Mouse (Mus musculus): ENCODE measurements around the gene Ice1.

The Ice1 gene

DNA sequence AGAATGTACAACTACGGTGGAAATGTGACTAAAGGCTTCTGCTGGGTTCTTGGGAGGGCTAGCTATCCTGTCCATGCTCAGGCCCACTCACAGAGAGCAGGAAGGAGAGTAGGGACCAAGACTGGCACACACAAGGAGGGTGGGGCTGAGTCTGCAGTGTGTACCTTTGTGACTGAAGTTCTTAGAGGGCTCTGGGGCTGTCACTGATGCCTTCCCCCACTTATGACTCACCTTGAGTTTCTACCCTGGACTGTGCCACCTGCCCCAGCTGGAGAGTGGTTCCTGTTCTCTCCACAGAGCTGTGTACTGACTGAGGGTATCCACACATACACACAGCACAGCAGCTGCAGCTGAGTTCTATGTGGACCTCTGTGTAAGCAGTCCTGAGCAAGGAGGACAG, 63.2 kb downstream of the Ice1 start:
- DNase-seq (ENCODE audit: low spot score in 2 of 2), result no peak

DNA sequence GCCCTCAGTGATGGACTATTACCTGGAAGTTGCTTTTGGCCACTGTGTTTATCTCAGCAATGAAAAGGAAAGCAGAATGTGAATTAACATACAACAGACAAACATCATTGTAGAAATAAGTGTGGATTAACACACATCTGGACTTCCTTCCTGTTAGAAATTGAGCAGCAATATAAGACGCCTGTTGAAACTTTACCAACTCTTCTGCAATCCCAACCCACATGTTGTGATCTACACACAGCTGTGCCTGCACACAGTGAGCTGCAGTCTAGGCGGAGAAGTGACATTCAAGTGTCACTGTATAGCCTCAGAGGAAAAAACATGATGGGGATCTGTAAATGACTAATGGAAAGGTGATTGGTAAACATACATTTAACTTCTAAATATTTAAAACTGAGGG, 69.5 kb downstream of the Ice1 start:
- DNase-seq (ENCODE audit: low spot score in 2 of 2), result no peak

DNA sequence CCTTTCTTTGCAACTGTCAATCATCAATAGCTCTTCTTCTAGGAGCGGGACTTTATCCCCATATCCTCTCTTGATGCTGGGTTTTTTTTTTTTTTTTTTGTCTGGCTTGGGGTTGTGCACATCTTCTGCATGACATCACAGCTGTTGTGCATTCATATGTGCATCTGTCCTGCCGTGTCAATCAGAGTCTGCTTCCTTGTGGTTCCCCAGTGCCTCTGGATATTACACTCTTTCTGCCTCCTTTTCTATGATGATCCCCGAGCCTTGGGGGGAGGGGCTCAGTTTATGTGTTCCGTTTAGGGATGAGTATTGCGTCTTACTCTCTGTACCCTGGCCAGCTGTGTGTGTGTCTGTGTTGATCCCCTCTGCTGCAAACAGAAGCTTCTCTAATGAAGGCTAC, 84.0 kb downstream of the Ice1 start:
- no peak for DNase-seq (ENCODE audit: low spot score in 2 of 2)

DNA sequence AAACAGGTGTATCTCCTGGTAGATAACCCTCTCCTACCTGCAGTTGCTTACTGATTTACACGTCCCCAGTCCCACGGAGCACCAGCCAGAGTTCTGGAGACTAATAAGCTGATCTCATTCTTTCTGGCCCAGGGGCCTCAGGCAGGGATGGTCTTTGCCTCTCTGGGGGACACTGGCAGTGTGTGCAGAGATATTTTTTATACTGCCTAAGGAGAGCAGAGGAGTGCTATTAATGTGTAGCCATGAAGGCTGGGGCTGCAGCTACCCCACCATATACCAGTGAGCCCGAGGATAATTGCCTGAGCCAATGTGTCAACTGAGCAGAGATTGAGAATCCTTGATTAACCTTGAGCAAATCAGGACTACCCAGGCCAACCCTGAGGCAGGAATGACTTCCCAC, 90.0 kb downstream of the Ice1 start:
- no peak for DNase-seq (ENCODE audit: low spot score in 2 of 2)

DNA sequence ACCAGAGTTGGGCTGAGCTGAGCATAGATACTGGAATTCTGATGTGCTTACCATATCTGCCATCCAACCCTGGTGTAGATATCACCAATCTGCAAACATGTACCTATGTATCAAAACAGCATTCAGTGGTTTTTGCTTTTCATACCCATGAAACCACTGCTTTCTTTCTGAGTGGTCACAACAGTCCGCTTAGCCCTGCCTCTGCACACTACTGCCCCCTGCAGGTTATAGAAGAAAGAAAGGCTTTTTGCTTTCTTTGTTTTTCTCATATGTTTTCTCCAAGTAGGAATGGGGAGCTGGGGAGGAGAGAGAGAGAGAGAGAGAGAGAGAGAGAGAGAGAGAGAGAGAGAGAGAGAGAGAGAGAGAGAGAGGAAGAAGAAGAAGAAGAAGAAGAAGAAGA, 92.2 kb downstream of the Ice1 start:
- no peak for DNase-seq (ENCODE audit: low spot score in 2 of 2)

DNA sequence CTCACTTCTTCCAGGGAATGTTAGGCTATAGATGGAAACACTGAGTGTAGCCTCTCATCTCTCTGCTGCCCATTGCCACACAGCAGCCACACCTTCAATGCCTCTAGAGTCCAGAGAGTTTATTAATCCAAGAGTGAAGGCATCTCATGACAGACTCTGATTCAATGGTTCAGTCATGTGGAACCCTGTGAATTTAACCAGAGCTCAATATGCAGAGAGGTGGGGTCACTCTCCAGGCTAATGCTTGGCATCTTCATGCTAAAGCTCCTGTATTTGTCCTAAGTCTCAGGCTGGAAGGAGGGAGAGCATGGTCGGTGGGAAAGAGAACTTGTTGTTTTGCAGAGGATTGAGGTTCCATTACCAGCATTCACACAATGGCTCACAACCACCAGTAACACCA, 97.6 kb downstream of the Ice1 start:
- no peak for DNase-seq (ENCODE audit: low spot score in 2 of 2)

DNA sequence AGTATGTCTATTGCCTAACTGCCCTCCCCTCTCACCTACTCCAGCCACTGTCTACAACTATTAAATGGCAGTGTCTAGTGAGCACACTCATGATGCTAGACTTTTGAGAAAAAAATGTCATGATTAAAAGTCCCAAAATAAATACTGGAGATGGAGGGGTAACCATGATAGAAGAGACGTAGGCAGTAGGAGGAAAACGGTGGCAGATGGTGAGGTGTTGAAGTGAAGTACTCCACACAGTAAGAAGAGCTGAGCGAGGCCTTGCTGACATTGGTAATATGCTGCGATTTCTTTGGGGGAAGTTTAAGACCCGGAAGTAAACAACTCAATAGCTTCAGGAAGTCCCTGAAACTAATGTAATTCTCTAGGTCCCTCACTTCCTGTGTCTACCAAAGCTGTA, 104.0 kb downstream of the Ice1 start:
- no peak for DNase-seq (ENCODE audit: low spot score in 2 of 2)

DNA sequence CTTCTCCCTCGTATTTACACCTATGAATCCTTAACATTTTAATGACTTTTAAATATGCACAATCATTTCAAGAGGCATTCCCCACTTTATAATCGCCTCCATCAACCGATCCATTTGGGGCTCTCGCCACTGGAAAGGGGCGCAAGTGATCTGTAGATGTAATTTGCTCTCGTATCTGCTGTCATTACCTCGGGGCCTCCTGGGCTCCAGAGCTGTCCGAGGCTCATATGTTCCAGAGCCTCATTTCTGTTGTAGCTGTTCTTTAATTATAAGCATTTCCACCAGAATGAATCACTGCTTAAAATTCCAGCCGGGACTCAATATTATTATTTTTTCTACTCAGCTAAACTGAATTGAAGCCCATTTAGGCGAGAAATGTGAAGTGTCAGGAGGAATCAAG, 104.7 kb downstream of the Ice1 start:
- DNase-seq (ENCODE audit: low spot score in 2 of 2), result no peak

DNA sequence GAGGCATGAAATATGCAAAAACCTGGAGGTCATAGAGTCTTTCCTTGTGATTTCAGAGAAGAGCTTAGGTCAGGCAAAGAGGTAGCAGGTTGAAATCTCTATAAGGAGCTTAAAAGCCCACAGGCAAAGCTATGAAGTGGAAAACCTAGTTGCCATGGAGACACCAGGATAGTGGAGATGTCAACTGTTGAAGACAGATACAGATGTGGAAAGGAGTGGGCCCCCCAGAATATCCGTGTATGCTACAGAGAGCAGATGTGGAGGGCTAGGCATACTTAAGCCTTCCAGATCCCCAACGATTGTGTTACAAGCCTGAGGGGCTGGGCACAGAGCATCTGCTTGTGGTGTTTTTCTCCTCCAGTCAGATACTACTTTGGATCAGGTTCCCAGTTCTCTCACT, 119.8 kb downstream of the Ice1 start:
- no peak for DNase-seq (ENCODE audit: low spot score in 2 of 2)

DNA sequence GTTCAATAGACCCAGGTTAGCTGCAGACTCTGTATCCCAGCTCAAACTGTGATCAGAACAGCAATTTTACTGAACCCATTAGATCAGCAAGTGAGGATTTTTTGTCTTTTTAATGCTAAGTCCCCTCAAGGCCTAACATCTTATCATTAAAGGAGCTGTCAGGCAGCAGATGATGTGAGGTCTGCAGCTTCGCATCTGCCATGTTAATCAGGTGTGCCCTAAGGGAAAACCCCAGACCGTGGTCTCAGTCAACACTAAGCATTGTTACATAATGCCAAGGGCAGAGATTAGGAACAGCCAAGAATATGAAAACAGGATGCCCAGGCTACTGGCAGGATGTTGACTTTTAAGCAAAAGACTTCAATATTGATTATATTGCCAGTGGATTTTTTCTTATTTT, 122.4 kb downstream of the Ice1 start:
- DNase-seq (ENCODE audit: low spot score in 2 of 2), result no peak

DNA sequence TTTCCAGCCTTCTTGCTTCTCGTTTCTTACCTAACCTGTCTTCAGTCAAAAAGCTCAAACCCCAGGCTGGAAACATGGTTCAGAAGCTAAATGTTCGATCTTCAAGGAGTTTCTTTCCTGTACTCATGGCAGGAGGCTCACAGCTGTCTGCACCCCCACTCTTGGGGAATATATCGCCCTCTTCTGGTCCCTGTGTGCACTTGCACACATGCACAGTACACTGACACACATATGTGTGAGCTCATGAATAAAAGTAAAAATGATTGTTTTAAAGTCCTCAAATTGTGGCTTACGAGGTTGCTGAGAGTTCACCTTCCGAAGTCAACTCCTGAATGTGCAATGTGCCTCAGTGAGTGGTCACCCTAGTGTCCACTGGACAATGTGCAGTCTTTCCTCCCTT, 127.2 kb downstream of the Ice1 start:
- no peak for DNase-seq (ENCODE audit: low spot score in 2 of 2)

DNA sequence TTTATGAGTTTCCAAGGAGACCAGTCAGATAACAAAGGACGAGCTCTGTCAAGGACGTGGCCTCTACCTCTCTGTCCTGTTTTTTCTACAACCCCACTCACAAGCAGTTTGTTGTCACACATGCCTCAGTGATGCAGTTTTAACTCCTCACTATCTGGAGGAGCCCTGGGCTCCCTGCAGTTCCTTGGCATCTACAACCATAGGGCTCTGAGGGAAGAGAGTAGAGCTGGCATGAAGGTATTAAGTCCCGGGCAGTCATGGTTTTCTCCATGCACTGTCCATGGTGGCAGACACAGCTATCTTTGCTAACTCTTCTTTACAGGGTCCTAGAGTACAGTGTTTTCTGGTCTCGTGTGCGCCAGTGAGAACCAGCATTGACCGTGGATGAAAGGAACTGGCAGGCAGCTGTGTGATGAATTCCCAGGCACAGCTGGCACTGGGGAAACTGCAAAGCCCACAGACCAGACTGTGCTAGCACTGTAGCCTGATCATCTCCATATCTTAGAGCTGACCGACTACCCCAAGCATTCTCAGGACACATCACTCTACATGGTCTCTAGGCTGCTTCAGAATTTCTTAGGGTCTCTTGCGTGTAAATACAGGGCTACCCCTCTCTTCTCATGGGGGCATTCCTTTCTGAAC, 127.9 kb downstream of the Ice1 start:
- DNase-seq (ENCODE audit: low spot score in 2 of 2), result no peak

DNA sequence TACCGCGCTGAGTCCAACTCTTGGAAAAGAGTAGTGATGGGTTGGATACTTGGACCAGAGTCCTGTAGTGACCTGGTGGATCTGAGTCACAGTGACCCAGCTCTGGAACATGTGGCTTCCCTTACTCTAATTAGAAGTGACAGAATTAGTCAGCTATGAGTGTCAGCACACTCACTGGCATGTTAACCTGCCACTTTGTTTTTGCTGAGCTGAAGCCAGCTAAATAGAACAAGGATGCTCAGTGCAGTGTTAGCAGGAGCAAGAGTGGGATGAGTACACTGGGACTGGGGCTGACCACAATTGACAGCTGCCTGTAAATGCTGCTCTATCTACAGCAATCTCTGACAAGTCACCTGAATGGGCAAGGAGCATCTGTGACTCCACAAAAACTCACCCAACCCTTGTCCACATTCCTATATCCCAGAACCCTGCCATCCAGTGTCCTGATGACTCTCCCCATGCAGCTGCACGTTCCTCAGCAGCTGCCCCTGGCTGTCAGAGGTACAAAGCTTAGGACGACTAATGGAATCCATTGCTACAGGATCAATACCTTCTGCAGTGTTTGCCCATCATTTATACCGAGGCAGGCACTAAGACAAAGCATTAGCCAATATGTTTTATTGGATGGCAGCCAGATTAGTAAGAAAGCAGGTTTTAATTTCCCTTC, 128.6 kb downstream of the Ice1 start:
- no peak for DNase-seq (ENCODE audit: low spot score in 2 of 2)
